Mouse (Mus musculus): ENCODE measurements at regions not wholly inside any gene's neighbourhood (a gene's known extent, or its start where the extent isn't known, plus 50 kb on each side); places are given as distances from the start of the nearest gene placed in this dataset.

DNA sequence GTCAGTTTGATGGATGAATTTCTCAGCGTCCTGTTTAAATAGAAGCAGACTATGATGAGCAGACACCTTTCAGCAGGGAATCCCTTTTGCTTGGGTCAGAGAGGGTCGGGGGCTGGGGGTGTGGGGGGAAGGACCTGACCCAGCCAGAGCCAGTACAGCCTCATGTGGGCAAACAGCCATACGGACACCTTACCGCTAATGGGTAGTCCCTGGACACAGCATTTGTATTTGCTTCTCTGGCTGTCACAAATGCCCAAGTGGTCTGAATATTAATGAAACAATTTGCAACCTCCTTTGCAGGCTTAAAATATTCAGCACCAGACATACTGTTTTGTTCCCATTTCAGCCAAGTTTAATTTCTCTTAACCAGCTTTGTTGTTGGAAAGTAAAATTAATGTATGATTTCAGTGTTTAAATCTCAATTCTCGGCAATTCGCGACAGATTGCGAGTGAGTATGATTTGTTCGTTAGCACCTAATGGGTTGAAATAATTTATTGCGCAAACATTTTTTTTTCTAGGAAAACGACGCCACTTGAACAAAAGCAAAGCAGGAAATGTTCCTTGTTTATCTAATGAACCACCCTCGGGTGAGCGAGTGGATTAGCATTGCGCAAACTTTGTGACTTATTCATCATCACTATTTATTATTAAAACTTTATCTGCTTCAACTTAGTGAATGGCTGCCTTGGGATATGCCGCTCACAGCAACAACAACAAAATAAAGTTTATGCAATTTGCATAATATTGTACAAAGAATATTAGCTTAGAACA lies 166.2 kb downstream of the Cdh26 start:
- peak; percentile 33 for DNase-seq (ENCODE audit: low read depth, low spot score)

DNA sequence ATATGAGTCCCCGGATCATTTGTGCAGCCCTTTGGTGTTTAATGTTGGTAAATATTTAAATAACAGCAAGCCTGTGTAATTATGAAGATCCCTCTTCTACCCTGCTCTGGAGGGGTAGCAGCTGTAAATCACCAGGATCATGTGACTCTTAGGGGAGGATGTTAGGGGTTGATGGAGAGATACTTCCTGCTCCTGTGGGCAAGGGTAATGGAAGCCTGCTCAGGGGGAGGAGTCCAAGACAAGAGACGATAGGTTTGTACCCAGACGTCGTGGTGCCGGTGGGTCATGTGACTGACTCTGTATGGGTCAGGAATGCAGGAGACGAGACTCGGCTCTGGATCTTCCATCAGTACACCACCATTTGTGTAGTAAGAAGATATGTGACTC lies 166.7 kb downstream of the Cdh26 start:
- peak; percentile 74 for DNase-seq (ENCODE audit: low read depth, low spot score)

DNA sequence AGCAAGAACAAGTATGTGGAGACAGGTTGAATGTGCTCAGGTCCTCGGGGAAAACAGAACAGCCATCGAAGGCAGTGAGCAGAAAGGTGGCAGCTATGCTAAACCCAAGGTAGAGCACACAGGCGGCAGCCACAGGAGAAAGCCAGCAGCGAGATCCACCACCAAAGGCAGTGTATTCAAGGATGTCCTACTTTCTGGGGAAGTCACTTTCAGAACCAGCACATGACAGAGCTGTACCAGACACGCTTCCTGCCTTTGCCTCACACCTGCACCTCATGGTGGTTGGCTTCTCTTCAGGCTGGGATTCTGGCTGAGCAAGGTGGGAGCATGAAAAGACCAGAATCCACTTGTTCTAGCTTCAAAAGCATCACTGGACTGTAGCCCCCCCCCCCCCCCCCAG lies 168.0 kb downstream of the Cdh26 start:
- DNase-seq (ENCODE audit: low read depth, low spot score), result no peak

DNA sequence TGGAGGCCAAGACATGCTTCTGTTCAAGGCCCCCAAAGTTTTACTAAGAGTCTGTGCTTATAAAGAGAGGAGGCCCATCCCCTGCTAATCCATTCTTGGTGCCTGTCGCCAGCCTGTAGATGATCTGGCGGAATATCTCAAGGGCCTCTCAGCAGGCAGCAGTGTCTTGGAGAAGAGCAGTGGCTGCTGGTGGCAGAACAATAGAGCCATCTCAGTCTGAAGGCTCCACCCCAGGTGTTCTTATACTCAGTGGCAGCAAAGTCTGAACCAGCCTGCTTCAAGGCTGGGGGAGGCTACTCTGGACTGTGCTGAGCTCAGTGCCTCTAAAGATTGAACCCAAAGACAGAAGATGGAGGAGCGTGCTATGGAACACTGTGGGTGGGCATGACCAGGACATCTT lies 168.5 kb downstream of the Cdh26 start:
- peak; percentile 54 for DNase-seq (ENCODE audit: low read depth, low spot score)

DNA sequence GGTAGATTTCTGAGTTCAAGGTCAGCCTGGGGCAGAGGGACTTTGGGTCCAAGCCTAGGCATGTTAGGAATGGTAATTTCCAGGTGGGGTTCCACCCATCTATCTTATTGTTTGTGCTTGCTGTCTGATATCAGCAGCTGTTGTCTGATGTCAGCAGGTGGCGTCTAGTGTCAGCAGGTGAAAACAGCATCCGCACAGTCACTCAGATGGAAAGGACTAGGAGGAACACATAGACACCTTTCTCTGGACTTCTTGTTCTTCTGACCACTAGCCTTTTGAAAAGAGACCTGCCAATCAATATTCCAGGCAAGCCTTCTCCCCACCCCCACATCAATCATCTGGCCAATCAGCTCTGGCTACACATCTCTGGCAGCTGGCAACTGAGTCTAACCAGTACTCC lies 173.1 kb downstream of the Cdh26 start:
- peak; percentile 93 for DNase-seq (ENCODE audit: low read depth, low spot score)

DNA sequence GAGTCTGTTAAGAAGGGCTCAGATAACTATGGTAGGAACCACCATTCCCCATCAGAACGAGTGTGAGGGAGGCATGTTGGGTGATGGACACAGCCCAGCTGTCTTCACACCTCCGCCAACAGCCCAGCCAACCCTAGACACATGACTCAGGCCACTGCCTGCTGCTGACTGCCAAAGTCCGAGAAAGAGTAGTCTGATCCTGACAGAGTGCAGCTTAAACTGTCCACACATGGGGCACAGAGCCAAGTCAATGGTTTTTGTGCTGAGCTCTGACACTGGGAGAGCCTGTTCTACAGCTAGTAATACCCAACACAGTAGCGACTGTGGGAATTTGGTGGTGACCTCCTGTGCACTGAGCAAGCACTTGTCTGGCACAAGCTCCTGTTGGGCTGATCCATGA lies 176.4 kb downstream of the Cdh26 start:
- no peak for DNase-seq (ENCODE audit: low read depth, low spot score)

DNA sequence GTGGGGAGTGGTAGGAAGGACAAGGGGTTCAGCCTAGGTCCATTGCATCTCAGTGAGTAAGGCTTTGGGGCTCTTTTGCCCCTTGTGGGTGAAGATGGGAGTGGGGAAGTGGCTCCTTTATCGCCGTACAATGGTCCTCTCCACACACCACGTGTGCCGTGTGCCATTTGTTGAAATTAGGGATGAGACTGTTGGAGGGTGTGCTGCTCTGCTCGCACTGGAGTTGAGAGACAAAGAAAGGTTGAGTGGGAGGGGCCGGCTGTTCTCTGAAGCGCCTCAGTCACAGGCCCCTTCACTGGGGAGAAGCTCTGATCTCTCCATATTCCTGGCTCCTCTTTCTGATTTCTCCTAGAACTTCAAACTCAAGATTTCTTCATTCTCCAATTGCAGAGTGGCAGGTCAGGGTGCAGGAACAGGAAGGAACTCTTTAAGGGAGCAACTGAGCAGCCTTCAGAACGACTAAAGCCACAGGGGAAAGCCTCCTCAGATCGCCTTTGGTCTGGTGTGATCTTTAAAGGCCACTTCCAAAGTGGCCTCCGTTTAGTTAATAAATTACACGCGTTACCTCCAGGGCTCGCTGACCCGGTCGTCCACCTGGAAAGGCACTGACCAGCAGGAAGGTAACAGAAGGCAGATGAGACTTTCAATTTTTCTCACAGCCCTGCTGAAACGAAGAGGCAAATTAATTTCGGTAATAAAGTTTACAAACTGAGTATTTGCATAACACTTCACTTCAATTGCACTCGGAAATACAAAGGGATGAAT lies 180.1 kb downstream of the Cdh26 start:
- no peak for DNase-seq (ENCODE audit: low read depth, low spot score)

DNA sequence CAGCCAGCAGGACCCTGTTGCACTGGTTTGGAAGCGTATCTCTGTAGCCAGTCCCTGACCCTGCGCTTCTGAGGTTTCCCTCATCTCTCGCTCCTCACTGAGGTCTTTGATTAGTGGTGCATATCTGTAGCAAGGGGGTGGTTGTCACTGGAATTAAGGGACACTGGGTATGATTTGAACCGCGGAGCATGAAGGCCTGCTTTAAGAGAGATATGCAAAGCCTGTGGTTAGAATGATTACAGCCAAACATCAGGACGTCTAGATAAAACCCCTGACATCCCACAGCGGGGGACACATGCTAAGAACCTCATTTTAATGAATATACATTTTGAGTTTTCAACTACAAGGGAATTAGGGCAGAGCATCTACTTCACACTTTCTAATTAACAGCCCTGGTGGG lies 184.4 kb downstream of the Cdh26 start:
- no peak for DNase-seq (ENCODE audit: low read depth, low spot score)

DNA sequence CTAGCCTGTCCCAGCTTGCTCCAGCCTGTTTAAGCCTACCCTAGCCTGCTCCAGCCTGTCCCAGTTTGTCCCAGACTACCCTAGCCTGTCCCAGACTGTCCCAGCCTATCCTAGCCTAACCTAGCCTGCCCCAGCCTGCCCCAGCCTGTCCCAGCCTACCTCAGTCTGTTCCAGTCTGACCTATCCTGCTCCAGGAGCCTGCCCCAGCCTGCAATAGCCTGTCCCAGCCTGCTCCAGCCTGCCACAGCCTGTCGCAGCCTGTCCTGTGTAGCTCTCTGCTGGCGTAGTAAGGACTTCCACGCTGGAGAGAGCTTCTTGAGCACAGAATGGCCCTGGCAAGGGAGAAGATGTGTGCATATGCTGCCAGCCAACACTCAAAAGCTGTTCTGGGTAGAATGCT lies 192.5 kb downstream of the Cdh26 start:
- DNase-seq (ENCODE audit: low read depth, low spot score), result peak; percentile 59

DNA sequence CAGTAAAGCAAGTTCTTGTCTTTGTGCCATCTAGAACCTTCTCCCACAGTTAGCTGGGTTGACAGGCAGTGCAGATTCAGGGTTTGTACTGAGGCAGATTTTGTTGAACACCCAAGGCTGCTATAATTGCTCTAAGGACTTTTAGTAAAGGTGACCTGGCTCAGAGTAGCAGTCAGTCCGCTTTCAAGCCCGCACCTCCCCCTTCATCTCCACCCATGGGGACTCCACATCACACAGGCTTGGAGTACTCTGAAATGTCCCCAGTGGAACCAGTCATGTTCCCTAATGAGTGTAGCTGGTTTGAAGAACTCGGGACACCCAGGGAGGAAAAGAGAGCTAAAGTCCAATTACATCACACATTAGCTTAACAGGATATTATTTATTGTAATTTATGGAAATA lies 194.1 kb downstream of the Cdh26 start:
- DNase-seq (ENCODE audit: low read depth, low spot score), result no peak

DNA sequence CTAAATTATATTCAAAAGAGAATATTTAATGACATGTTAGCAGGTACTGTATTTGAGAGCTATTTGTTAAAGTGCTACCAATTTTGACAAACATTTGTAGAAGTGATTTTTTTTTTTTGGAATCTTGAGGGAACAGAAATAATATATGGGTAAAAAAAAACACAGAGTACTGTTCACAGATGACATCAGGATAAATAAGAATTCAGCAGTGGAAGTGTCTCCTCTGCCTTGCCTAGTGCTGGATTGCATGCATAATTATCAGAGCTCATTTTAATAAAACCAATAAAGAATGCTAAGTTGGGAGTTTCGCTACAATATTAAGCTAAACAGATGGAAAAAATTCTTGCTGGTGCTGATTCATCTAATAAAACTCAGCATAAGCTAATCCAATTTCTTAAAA lies 194.6 kb downstream of the Cdh26 start:
- DNase-seq (ENCODE audit: low read depth, low spot score), result no peak

DNA sequence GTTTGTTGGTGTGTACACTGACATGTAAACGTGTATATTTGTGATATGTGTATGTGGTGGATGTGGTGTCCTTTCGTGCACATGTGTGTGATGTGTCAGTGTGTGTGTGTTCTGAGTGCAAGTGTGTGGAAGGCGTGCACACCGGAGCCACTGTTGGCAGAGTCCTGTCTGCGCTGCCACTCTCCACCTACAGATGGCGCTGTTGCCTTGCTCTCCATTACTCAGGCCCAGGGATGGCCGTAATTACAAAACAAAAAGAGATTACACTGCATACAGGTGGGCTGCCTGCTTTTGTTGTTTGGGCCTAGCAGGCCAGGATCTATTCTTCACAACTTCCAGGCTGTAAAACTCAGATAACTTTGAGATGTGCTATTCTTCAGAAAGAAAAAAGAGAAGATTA lies 199.4 kb downstream of the Cdh26 start:
- DNase-seq (ENCODE audit: low read depth, low spot score), result peak; percentile 62

DNA sequence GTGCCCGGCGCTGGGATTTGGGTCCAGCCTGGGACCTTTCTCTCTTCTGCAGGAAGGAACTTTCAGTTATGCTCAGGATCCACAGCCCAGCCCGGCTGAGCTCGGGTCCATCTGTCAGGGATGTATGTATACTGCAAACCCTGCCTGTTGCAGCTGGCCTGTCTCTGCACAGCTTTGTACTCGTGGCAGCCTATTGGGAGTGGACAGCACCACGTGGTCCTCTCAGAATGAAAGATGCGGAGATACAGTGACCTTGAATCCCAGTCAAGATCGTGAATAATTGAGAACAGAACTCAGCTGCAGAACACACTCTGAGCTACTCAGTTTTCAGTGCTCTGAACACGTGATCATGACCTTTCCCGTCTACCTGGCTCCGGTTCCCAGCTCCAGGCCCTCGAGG lies 200.2 kb downstream of the Cdh26 start:
- no peak for DNase-seq (ENCODE audit: low read depth, low spot score)

DNA sequence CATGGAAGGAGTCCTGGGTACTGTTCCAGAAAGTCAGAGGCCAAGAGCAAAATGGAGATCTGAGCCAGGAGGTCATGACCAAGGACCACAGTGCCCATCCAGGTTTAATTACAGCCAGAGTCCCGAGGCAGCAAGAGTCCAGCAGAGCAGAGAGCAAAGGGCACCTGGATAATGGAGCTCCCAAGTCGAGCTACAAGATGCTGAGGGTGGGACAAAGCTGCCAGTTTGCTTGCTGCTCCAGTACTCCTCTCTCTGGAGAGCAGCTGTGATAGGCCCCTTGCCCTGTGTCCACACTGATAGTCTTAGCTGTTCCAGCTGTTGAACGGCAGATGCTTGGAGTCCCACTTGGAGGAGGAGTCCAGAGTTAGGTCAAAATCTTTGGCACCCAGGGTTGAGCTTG lies 201.0 kb downstream of the Cdh26 start:
- no peak for DNase-seq (ENCODE audit: low read depth, low spot score)

DNA sequence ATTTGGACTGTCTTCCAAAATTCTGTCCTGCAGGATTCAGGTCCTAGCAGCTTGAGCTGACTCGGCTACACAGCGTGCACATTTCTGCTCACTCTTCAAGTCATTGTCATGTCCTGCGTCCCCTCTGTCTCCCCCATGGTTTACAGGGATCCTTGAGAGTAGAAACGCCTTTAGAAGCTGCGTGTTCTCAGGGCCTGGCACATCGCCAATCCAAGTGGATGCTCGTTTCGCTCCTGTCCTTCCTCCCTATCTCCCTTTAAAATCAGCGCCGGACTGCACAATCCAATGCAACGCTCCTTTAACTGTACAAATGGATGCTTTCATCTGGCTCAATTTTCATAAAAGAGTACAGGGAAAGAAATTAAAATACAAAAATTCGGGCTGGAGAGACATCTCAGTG lies 201.6 kb downstream of the Cdh26 start:
- no peak for DNase-seq (ENCODE audit: low read depth, low spot score)

DNA sequence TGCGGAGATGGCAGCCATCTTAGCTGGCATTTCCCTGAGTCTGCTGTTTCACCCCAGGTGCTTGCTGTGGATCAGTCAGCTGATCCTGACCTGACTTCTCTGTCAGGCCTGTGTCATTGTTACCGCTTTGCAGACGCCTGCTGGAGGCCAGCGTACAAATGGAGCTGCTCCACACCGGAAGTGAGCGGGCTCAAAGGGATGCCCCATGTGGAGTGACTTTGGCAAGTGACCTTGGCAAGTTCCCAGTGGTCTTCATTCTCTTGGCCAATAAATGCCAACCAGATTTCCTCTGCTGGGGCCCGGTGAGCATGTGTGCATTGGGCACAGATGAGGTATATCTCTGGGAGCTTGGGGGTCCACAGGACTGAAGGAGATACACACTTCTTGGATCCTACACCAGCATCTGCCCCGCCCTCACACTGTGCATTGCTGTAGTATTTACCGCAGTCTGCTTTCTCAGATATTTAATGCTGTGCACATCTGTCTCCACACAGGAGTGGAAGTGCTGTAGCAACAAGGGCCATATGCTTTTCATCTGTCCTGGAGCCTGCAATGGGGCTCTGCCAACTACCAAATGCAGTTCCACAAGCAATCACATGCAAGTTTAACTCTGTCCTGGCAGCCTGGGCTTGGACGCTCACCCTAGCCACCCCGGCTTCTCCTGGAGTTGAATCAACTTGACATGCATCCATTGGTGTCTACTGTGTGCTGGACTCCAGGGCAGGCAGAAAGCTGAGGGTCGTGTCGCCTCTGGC lies 202.7 kb downstream of the Cdh26 start:
- peak; percentile 78 for DNase-seq (ENCODE audit: low read depth, low spot score)

DNA sequence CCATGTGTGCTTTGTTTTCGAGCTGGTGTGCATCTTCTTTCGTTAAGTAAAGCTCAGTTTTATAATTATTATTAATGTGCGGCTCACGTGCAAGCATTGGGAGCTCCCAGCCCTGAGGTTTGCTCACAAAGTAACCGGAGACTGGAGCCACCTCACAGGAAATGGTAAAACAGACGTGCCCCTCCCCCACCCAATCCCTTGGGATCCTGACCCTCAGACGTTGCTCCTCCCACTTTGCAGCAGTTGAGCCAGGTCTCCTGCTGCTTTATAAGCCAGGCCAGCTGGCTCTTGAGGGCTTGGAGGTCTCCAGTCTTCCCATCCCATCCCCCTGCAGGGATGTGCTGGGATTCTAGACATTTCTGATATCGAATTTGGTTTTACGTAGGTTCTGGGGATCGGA lies 203.8 kb downstream of the Cdh26 start:
- peak; percentile 90 for DNase-seq (ENCODE audit: low read depth, low spot score)

DNA sequence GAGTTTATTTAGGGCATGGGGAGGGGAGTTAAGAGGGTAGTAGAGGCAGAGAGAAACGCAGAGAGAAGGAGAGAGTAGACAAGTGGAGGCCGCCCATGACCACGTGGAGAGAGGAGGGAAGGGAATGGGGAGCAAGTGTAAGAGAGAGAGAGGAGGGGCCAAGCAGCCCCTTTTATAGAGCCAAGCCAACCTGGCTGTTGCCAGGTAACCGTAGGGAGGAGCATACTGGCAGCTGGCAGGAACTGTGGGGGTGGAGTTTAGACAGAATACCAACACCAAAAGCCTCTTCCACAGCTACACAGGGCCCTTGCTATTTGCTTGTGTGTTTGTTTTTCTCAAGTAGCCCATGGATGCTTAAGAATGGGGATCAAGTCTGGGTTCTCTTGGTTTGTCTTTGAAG lies 205.4 kb downstream of the Cdh26 start:
- peak; percentile 89 for DNase-seq (ENCODE audit: low read depth, low spot score)

DNA sequence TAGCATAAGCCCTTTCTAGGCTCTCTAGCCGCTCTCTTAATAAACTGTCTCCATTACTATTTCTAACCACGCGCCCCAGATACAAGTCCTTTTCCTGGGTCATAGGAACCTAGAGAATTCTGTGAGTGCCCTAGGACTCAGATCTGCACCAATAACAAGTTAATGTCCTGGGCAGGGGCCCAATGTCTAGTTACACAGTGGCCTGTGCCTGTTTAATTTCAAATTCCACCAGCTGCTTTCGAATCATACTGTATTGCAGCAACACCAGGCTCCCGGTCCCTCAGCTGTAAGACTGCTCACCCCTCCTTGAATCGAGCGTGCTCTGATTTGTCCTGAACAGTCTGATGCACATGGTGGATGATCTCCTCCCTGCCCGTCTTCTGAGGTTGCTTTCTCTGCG lies 206.6 kb downstream of the Cdh26 start:
- no peak for DNase-seq (ENCODE audit: low read depth, low spot score)

DNA sequence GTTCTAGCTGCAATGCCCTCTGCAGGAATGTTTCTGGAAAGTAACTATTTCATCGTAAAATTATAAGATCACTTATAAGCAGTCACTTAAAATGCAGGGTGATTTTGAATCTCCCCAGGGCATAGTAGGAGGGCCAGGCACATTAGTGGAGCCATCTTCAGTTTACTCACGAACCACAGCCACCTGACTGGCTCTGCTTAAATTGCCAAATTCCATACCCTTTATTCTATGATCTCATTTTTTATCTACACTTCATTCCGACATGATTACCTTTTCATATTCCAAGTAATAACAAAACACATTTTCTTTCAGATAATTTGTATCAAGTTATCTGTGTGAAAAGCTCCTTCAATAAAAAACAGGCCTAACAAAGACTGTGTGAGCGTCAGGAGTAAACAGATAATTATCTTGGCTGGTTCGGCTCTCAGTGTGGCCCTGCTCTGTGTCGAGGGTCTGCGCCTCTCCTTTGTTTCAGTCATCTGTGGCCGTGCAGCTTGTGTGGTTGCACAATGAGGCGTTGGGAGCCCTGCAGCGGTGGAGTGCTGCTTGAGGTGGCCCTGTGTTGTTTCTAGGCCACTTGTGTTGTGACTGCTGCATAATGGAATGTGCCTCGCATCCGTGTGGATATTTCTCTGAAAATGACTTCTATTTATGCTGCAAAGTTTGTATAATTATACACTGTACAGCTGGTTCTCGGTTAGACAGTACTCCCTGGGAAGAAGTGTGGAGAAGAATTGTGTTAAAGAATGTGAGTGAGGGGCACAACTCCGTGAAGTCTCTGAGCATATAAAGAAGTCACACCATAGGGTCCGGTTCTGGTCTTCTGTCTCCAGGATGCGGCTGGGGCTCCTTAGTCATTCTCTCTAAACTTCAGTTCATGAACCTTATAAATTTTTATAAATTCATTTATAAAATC lies 212.1 kb downstream of the Cdh26 start:
- DNase-seq (ENCODE audit: low read depth, low spot score), result no peak

DNA sequence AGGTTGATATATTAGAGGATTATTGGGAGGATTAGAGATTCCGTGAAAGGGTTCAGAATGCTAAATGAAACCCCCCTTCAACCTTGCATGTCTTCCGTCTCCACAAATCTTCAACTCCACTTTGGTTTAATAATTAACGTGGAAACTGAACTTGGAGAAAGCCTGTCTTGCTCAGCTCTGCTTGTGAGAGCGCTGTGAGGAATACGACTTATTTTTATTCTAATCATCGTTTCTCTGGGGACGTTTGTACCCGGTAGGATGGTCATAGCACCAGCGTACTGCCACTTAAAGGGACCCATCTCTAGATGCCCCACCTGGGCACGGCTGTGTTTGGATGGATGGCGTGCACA lies 212.7 kb downstream of the Cdh26 start:
- no peak for DNase-seq (ENCODE audit: low read depth, low spot score)

DNA sequence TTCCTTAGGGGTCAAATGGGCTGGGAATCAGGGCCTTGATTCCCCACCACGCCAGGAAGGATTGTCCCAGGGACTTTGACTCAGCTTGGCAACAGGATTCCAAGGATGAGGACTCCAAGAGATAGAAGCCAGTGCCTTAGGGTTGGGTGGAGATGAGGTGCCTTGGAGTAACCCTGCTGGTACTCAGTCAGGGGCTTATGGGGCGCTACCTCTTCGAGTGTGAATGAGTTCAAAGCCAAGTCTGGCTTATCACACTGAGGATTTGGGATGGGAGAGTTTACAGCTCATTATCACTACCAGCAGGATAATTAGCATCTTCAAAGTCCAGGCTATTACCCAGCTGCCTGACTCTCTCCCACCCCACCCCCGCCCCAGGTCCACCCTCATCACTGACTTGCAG lies 213.5 kb downstream of the Cdh26 start:
- no peak for DNase-seq (ENCODE audit: low read depth, low spot score)

All from R1 (cell line).